Mouse (Mus musculus): ENCODE data around the gene Camta2.
A peak's percentile ranks its signal among the peaks of the same experiment; 100 is the strongest.

Gene Camta2

DNA sequence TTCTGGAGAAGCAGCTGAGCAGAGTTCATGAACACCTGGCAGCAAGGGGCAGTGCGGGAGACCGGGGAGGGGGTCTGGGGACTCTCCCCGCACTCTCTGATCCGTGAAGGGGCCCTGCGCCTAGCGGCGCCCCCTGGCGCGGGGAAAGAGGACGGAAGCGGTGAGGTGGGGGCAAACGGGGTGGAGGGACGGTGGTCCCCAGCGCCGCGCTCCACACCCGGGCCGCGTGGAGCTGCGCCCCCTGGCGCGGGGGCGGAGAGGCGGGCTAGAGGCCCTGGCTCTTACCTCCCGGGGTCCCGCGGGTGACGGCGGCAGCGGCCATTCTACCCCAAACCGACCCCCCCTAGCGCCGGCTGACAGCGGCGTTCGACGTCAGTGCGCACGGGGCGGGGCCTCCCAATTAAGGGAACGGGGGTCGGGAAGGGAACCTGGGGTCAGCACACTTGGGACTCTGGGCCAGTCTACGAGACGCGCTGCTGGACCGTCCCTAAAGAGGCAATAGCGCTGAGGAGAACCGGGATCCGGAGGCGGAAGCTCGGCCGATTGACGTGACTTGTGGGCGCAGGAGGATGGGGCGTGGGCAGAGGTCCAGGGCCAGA, at the start of gene Camta2:
Gene Camta2, minus strand, starts transcription at position 505 of the 599 bp plus-strand sequence.
- DNase-seq (ENCODE audit: low read depth, low spot score) = no peak

DNA sequence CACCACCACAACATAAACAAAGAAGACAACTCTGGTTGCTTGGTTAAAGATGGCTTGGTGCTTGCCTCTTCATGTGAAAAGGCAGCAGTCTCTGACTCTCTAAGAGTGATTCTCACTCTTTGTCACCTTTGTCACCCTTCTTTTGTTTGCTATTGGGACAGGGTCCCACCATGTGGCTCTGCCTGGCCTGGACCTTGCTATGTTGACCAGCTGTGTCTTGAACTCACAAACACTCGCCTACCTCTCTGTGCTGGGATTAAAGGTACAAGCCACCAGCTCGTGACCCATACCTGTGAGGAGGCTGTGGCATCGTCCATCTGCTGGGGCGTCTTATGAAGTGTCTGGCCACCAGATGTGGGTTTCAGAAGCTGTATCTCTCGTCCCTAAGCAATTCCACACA, 45.4 kb upstream of the Camta2 start:
- no peak for DNase-seq (ENCODE audit: low read depth, low spot score)

- no peak for DNase-seq (ENCODE audit: low read depth, low spot score)
Observed at GRCm38 (mm10) chr11:70731178-70731577, 43.3 kb upstream of the Camta2 start.

- no peak for DNase-seq (ENCODE audit: low read depth, low spot score)
Observed at GRCm38 (mm10) chr11:70730427-70731038, 42.6 kb upstream of the Camta2 start.

DNA sequence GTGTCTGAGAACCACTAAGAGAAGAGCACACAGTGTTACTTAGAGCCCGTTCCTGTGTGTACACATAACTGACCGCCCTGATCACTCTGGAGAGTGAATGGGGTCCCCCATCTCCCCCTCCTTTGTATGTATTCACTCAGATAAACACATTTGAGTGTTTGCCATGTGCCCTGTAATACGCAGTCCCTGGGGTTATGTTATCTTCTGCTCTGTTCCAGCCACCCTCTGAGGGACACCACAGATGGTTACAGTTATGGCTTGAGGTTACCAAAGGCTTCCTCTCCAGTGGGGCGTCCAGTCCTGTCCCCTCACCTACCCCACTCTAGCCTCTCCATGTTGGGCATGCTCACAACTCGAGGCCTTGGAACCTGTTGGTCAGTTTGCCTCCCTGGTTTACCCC, 39.5 kb upstream of the Camta2 start:
- DNase-seq (ENCODE audit: low read depth, low spot score) = no peak

GRCm38 (mm10) chr11:70726585-70726984, 38.7 kb upstream of the Camta2 start:
- DNase-seq (ENCODE audit: low read depth, low spot score) = no peak

GRCm38 (mm10) chr11:70724706-70725105, 36.8 kb upstream of the Camta2 start:
- DNase-seq (ENCODE audit: low read depth, low spot score) = no peak

DNA sequence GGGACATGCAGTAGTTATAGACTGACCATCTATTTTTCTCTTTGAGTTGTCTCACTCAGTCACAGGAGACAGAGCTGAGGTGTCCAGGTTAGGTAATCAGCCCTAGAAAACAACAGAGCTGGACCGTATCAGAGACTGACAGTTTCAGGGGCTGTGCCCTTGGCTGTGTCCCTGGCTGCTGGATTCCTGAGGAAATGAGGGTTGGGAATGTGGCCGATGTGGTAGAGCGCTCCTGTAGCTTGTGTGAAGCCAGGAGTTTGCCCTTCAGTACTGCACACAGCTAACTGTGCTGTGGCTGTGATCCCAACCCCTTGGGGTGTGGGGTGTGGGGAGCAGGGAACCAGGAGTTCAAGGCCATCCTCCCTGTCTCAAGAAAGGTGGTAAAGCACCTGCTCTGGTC, 33.2 kb upstream of the Camta2 start:
- no peak for DNase-seq (ENCODE audit: low read depth, low spot score)

GRCm38 (mm10) chr11:70720567-70720966, 32.7 kb upstream of the Camta2 start:
- DNase-seq (ENCODE audit: low read depth, low spot score) = no peak

DNA sequence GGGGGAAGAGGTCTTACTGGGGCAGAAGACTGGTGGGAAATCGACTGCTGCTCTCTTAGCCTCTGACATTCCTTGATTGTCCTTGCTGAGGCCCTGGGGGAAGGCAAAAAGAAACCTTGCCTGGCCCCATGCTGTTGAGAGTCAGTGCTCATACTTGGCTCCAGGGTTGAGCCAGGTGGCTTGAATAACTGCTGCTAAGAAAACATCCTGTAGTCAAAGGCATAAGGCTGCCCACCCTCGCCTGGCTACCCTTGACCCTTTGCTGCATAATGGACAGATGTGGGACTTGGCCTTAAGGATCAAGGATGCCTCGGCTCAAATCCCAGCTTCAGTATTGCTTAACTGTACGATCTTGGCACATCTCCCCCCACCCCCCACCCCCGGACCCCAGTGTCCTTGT, 30.6 kb upstream of the Camta2 start:
- no peak for DNase-seq (ENCODE audit: low read depth, low spot score)

- no peak for DNase-seq (ENCODE audit: low read depth, low spot score)
Observed at GRCm38 (mm10) chr11:70715832-70716231, 27.9 kb upstream of the Camta2 start.

GRCm38 (mm10) chr11:70713222-70713621, 25.3 kb upstream of the Camta2 start:
- no peak for DNase-seq (ENCODE audit: low read depth, low spot score)

- DNase-seq (ENCODE audit: low read depth, low spot score) = no peak
Observed at GRCm38 (mm10) chr11:70711026-70711425, 23.1 kb upstream of the Camta2 start.

DNA sequence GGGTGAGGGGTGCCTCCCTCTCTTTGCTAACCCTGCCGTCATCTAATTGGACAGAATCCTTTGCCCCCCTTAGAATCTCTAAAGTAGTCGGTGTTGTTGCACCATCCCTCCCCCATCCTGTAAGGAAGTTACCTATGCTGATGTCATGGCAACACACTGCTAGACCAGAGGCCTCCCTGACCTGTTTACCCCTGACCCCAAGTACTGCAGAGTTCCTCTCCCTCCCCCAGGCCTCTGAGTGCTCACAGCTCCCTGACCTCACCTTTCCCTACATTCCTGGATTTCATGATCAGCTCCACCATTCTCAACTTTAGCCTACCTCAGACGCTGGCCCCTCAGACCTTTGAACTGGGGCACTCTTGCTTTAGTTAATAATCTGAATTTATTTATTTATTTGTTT, 18.2 kb upstream of the Camta2 start:
- DNase-seq (ENCODE audit: low read depth, low spot score) = no peak

- no peak for DNase-seq (ENCODE audit: low read depth, low spot score)
Observed at GRCm38 (mm10) chr11:70702781-70703180, 14.9 kb upstream of the Camta2 start.

DNA sequence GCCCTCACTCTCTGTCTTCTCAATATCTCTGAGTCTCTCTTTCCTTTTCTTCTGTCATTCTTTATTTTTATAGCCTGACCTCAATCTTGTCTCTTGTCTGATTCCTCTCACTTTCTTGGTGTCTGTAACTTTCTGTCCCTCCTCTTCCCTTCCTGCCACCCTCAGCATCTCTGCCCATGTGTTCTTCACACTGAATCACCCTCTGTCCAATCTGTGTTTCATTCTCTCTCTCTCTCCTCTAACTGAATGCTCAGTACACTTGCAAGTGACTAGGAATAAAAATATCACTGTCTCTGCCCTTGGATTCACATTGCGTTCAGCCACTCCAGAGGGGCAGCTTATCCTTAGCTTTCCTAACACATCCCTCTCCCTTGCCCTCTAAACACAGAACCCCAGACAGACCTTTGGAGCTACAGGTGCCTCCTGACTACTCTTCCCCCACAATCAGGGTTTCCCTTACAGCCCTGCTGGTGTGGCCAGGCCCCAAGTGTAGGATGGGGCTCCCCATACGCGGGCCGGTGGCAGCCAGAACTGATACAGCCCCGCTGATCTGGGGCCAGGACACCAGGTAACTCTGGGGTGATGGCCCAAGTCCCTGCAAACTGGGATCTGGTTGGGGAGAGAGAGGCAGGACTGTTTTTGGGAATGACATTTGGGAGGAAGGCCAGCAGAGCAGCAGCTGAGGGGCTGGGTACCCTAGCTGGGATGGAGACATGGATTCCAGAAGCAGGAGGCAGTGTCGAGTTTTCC, 14.3 kb upstream of the Camta2 start:
- no peak for DNase-seq (ENCODE audit: low read depth, low spot score)

- no peak for DNase-seq (ENCODE audit: low read depth, low spot score)
Observed at GRCm38 (mm10) chr11:70701221-70701955, 13.5 kb upstream of the Camta2 start.

DNA sequence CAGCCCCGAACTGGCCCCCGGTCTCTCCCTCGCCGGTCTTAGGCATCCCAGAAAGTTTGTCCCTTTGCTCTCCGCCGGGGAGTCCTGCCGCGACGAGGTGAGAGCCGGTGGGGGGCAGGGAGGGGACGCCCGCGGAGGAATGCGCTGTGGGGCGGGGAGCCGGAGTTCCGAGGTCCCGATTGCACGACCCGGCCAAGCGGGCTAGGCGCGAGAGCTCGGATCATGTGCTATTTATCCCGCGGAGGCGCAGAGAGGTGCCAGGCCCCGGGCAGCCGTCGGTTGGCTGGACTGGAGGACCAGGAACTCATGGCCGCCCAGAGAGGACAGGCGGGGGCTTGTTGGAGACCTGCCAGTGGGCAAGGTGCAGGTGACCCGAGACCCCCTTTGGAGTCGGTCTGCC, 12.7 kb upstream of the Camta2 start:
- DNase-seq (ENCODE audit: low read depth, low spot score) = no peak

GRCm38 (mm10) chr11:70699722-70700556, 12.0 kb upstream of the Camta2 start, which contains the start of the genes Inca1 and Kif1c:
Gene Inca1 (minus strand): TSS chr11:70700155.
Gene Kif1c (plus strand): TSS chr11:70700548.
- peak; percentile 84 for DNase-seq (ENCODE audit: low read depth, low spot score)

DNA sequence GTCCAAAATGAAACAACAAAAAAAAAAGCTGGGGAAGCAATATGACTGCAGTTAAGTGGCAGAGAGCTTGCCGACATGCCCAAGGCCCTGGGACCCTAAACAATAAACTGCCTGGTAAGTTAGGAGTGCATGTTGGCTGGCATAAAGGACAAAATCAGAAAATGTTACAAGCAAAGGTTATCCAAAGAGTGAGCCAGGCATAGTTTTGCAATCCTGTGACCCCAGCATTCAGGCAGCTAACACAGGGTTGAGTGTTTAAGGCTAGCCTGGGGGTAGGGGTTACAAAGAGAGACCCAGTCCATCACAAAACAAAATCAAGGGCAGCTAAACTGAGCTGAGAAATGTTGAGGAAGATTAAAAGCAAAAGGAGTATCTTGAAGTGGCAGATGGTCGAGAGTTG, 11.1 kb upstream of the Camta2 start:
- DNase-seq (ENCODE audit: low read depth, low spot score) = no peak

DNA sequence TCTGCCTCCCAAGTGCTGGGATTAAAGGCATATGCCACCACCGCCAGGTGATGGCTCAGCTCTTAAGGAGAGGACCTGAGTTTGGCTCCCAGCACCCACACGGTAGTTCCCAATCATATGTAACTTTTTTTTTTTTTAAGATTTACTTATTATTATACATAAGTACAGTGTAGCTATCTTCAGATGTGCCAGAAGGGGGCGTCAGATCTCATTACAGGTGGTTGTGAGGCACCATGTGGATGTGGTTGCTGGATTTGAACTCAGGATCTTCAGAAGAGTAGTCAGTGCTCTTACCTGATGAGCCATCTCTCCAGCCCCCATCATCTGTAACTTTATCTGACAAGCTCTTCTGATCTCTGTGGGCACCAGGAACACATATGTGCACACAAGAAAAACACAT, 9.5 kb upstream of the Camta2 start:
- no peak for DNase-seq (ENCODE audit: low read depth, low spot score)
